Mouse (Mus musculus) embryonic fibroblast, embryonic 13.5 days (primary cell): Measurements from ENCODE around the gene Kcnf1.

ENCODE experiments used
- CTCF ChIP-seq: IDR thresholded peaks from 2 replicates; pipeline ENCODE4 v1.5.1; 2011; ENCODE audit warnings: mild to moderate bottlenecking, control low read depth, low read length, moderate library complexity, borderline replicate concordance; ENCODE audit not compliant: insufficient read depth
- POLR2A ChIP-seq: IDR thresholded peaks from 2 replicates; pipeline ENCODE4 v1.6.1; 2011; ENCODE audit warnings: low read depth, mild to moderate bottlenecking, control low read depth, low read length, moderate library complexity

DNA sequence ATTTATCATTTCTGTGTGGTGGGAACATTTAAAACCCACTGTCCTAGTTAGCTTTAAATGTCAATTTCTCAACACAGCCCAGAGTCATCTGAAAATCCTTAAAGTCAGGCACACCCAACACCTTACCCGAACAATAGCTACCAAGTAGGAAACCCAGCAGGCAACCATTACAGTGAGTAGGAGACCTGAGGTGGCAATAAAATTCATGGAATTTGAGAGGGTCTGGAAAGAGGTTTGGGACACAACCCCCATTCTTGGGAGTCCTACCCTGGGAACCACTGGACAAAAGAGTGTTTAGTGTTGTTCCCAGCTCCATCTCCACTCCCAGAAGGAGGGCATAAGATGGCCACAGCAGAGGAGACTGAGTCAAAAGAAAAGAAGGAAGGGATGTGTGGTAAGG, 16.6 kb upstream of the Kcnf1 start:
- no peak for TF ChIP-seq POLR2A
- TF ChIP-seq CTCF = no peak
